Mouse (Mus musculus): ENCODE data around the gene Fads3.

Fads3 gene

DNA sequence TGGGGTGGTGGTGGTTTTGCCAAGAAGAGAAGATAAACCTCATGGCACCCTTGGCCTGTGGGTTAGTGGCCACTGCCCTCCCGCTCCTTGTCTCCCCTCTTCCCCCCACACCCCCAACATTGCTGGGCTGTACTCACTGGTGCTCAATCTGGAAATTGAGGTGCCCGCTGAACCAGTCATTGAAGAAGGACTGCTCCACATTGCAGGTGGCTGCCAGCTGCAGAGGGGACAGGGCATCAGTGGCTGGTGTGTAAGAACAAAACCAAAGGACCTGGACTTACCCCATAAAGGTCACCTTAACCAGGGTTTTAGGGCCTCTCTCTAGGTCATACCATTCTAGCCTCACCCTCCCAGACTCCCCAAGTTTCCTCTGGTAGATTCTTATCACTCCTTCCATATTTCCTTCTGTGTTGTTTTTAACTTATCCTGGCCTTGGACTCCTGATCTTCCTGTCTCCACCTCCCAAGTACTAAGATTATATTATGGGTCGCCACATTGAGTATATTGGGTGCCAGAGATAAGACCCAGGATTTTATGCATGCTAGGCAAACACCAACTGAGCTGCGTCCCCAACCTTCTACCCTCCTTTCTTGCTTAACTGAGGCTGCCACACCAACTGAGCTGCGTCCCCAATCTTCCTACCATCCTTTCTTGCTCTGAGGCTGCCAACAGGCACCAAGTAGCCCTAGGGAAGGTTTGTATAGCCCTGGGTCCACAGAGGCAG is 24.3 kb downstream of the Fads3 start:
- ATAC-seq (ENCODE audit: insufficient number of reproducible peaks, low FRiP score, low TSS enrichment): no peak

GRCm38 (mm10) chr19:10066189-10066500 is 24.8 kb downstream of the Fads3 start:
- no peak for ATAC-seq (ENCODE audit: insufficient number of reproducible peaks, low FRiP score, low TSS enrichment)

DNA sequence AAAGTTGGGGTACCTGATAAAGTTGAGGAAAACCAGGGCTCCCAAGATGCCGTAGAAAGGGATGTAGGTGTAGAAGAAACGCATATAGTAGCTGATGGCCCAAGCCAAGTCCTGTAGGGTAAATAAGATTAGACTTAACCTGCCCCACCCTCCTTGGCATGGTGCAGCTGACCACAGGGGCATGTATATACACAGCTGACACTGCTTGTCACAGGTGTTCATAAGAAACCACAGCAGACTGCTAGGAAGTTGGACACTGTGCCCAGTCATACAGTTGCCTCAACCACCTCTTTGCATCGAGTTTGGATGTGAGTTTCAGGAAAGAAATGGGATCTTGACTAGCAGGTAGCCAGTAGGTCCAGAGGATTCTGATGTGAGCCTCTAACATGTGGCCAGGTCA is 25.1 kb downstream of the Fads3 start:
- no peak for ATAC-seq (ENCODE audit: insufficient number of reproducible peaks, low FRiP score, low TSS enrichment)

GRCm38 (mm10) chr19:10067701-10068100 is 26.3 kb downstream of the Fads3 start:
- no peak for ATAC-seq (ENCODE audit: insufficient number of reproducible peaks, low FRiP score, low TSS enrichment)

DNA sequence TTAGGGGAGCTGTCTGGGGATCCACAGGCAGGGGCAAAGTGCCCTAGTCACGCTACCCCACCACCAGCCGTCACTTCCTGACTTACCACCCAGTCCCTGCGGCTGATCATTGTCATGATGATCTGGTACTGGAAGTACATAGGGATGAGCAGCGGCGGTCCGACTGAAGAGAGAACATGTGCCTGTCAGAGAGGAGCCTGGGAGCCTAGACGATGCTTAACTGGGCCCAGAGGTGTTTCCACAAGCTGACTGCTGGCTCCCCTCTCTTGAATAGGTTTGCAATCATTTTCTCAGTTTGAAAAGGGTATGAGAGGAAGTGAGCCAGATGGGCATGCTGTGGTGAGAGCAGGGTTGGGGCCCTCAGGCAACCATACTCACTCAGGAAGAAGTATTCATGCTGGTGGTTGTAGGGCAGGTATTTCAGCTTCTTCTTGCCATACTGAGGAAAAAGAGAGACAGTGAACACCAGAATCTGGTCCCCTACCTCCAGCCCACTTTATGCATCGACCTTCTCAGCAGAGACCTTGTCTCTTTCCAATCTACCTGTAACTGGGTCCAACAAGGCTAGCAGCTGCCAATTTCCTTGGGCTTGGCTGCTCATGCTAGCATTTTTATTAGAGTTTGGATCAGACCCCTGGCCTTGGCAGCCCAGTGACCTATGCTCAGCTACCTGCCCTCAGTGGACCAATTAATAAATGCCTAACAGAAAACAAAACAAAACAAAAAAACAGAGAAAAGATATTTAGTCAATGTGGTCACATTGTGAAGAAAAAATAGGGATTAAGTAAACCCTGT is 29.0 kb downstream of the Fads3 start:
- no peak for ATAC-seq (ENCODE audit: insufficient number of reproducible peaks, low FRiP score, low TSS enrichment)

GRCm38 (mm10) chr19:10071166-10071565 is 29.8 kb downstream of the Fads3 start:
- no peak for ATAC-seq (ENCODE audit: insufficient number of reproducible peaks, low FRiP score, low TSS enrichment)

DNA sequence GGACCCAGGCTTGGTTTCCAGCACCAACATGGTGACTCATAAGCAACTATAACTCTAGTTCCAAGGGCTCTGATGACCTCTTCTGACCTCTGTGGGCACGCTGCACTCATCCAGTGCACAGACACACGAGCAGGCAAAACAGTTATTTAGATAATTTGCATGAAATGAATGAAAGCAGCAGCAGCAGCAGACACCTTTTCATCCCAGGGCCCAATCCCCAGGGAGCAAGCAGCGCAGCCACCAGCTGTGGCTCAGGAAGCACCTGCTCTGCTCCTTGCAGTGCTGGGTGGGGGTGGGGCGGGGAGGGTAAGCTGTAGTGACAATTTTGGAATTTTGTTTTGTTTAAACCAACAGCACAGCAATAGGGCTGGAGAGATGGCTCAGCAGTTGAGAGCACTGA is 30.5 kb downstream of the Fads3 start:
- no peak for ATAC-seq (ENCODE audit: insufficient number of reproducible peaks, low FRiP score, low TSS enrichment)

DNA sequence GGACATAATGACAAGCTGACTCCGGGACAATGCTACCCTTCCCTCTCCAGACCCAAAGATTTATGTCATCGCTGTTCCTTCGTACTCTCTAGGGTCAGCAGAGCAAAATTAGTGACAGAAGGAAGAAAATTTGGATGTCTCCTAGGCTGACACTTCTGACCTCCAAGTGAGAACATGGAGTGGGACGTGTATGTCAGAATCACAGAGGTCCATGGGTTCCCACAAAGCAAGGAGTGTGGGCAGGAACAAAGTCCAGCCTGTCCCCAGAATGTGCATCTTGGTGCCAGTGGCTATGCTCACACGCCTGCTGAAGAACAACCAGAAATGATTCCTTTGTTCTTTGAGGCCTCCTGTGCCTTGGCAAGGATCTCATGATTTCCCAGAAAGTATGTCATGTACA is 31.8 kb downstream of the Fads3 start:
- no peak for ATAC-seq (ENCODE audit: insufficient number of reproducible peaks, low FRiP score, low TSS enrichment)

DNA sequence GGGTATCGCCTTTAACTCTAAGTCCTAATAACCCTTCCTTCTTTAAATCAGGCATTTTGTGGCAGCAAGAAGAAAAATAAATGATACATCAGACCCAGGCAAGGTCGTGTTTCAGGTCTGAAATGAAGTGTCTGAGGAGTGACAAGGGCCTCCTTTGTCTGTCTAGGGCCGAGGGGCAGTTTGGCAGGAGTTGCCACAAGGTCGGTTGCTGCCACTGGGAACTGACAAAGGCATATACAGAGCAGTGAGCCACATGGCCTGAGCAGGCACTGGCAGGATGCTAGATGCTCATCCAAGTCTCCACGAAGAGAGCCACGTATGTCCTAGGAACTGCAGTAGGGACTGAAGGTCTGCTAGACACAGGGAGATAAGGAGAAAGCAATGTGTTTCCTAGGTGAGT is 37.0 kb downstream of the Fads3 start:
- ATAC-seq (ENCODE audit: insufficient number of reproducible peaks, low FRiP score, low TSS enrichment): no peak

- no peak for ATAC-seq (ENCODE audit: insufficient number of reproducible peaks, low FRiP score, low TSS enrichment)
Measured at GRCm38 (mm10) chr19:10080384-10080783, 39.0 kb downstream of the Fads3 start.

- ATAC-seq (ENCODE audit: insufficient number of reproducible peaks, low FRiP score, low TSS enrichment): no peak
Measured at GRCm38 (mm10) chr19:10082105-10082504, 40.7 kb downstream of the Fads3 start.

GRCm38 (mm10) chr19:10085454-10085853 is 44.1 kb downstream of the Fads3 start:
- no peak for ATAC-seq (ENCODE audit: insufficient number of reproducible peaks, low FRiP score, low TSS enrichment)

DNA sequence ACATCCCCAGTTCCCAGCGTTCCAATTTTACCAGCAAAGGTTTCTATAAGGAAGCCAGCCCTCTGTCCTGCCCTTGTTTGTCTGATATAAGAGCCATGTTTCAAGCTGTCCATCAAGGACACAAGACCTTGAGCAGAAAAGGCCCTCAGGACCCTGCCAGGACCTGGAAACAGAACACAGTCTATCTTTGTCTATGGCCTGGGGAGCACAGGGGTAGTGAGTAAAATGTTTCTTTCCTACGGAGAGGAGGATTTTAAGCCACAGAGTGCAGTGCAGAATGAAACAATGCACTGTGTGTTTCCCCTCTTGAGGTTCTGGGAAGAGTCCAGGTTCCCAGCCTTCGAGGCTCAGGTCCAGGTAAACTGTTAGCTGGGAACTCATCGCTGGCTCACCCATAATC is 45.6 kb downstream of the Fads3 start:
- ATAC-seq (ENCODE audit: insufficient number of reproducible peaks, low FRiP score, low TSS enrichment): no peak

- no peak for ATAC-seq (ENCODE audit: insufficient number of reproducible peaks, low FRiP score, low TSS enrichment)
Measured at GRCm38 (mm10) chr19:10093829-10094228, 52.5 kb downstream of the Fads3 start.

DNA sequence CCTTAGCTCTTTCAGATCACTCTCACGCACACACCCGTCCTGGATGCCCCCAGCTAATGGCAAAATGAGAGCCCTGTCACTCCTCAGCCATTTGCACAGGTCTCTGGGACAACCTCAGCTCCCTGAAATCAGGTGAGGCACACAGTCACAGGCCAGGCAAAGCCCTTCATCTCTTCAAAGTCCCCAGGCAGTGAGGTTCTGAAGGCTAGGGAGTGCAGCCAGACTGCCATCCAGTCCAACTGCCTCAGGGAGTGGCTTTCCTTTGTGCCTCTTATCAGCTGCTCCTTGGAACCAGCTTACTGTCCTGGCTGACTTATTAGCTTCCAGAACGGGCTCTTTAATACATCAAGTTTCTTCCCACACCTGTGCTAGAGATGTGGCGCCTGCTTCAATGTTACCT is 53.3 kb downstream of the Fads3 start:
- ATAC-seq (ENCODE audit: insufficient number of reproducible peaks, low FRiP score, low TSS enrichment): no peak

GRCm38 (mm10) chr19:10096371-10096876 is 55.1 kb downstream of the Fads3 start:
- no peak for ATAC-seq (ENCODE audit: insufficient number of reproducible peaks, low FRiP score, low TSS enrichment)

DNA sequence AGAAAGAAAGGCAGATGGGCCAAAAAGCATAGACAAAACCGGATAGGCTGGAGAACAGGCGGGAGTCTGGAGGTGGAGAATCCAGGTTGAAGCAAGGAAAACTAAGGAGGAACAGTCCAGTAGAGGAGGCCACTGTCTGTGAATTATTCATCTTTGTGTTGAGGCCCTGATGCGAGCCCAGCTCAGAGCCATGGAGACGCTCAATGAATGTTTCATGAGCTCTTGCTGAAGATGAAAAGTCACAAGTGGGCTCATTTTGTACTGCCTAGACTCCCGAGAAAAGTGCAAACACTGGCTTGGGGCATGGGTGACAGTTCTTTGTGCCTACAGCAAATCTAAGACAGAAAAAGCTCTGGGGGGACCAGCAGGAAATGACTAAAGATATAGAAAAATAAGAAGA is 56.5 kb downstream of the Fads3 start:
- ATAC-seq (ENCODE audit: insufficient number of reproducible peaks, low FRiP score, low TSS enrichment): no peak

DNA sequence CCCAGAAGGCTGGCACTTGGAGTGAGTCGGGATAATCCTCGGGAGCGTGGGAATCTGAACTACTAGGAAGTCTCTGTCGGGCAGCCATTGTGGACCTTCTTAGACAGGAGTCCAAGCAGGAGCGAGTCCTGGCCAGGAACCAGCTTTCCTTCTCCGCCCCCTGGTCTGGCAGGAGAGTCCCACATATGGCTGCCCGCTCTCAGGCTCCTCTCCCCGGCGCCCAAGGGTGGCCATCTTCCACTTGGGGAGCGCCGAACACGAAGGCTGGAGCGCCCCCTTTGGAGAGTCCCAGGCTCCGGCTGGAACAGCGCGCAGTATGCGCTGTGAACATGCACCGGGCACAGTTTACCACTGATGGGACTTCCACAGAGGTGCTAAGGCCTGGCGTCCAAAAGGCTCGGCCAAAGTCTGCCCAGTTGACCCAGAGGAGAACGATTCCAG is 59.3 kb downstream of the Fads3 start:
- ATAC-seq (ENCODE audit: insufficient number of reproducible peaks, low FRiP score, low TSS enrichment): no peak; the same call in 1 of the 2 replicates

GRCm38 (mm10) chr19:10101341-10102053 is 60.1 kb downstream of the Fads3 start, which contains the start of gene Fads2:
Fads2 (minus strand) TSS chr19:10101746.
- peak; percentile 78 for ATAC-seq (ENCODE audit: insufficient number of reproducible peaks, low FRiP score, low TSS enrichment)

DNA sequence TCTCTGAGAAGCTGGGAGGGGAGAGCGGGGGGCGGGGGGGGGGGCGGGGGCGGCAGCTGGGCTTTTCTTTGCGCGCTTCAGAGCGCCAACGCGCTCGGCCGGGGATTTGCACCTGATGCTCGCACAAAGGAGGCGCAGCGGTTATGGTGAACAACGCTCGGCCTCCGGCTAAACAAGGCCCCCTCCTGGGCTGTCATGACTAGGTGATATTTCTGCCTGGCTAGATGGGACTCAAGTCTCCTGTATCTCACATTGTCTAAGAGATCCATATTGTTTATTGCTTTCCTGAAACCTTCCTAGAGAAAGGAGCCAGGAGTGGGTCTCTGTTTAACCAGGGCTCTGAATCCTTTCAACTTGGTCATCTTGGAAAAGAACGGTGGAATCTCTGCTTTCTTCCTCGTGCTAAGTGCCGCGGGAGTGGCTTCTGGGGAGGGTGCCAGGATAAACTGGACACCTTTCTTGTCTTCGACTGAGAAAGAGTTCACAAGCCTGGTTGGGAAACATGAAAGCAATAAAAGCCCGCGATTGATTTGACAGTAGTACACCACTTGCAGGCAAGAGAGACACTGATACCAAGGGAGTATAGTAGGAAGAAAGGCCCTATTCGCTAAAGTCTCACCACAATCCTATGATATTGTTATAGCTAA is 60.8 kb downstream of the Fads3 start:
- ATAC-seq (ENCODE audit: insufficient number of reproducible peaks, low FRiP score, low TSS enrichment): no peak

DNA sequence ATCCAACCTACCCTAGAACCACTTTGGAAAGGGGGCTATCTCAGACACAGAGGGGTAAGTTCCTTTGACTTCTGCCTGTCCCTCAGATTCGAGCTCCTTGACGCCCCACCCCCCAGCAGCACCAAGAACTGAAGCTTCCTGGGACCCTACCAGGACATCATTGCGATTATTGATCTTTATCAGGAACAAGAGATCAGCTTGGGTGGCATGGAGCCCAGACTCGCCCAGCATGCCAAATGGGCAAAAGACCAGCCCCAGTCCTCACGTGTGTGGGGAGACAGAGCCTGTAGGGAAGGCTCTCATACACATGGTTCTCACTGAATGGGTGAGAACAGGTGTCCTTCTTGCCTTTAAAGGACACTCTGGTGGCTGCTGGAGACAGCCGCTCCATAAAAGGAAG is 62.9 kb downstream of the Fads3 start:
- ATAC-seq (ENCODE audit: insufficient number of reproducible peaks, low FRiP score, low TSS enrichment): no peak

Data from cerebellum, adult (tissue).